Mouse (Mus musculus): Measurements from ENCODE around the gene Rps6ka2. TPM values are rescaled to one million over a fixed set of nuclear protein-coding genes. Genes with fewer than 3 reads are reported as not detected.
"Not testable (repeated sequence)": the region's sequence is repeated elsewhere in the genome, so short reads cannot be mapped to it uniquely, and the experiment has no call there.

The Rps6ka2 gene
- polyA plus RNA-seq (2012): 0.03 TPM in 1 of 2 replicates, not detected in the other

DNA sequence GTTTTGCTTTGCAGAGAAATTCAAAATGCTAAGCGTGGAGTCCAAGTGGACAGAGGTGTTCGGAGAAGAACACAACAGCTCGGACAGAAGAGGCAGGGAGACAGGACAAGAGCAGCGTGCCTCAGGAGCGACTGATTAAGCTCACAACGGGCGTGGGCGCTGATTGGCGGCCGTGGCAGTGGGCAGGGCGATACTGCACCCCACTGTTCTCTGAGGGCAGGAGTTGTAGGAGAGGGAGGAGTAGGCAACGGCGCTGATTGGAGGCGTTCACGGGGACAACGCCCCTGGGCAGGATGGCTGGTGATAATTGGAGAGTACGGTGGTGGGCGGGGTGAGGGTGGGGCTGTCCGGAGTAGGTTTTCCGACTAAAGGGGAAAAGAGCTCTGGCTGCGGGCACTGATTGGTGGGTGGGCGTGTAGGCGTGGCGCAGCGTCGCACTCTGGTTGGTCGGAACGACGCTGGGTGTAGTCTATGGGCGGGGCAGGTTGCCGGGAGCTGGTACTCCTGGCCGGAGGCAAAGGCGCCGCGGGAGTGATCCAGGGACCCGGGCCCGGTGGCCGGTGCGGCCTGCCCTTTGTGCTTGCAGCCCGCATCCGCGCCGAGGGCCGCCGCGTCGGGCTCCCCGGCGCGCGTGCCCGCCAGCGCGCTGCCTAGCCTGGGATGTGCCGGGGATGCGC lies at the start of gene Rps6ka2:
Rps6ka2 (plus strand) TSS at position 489 of the 677 bp plus-strand sequence.
- TF ChIP-seq TAL1 (IDR thresholded peaks at IDR 0.05; ENCODE audit: low read length): no peak
- TF ChIP-seq GATA1 (IDR thresholded peaks at IDR 0.05; ENCODE audit: low read length): no peak
- H3K4me1 ChIP-seq (ENCODE audit: control insufficient read depth): peaks cover 28% of the 10 kb centered on the region
- no peaks in the 10 kb centered on the region for H3K36me3 ChIP-seq (ENCODE audit: control insufficient read depth)
- peaks cover 30% of the 10 kb centered on the region for H3K27me3 ChIP-seq (ENCODE audit: control insufficient read depth)
- H3K4me3 ChIP-seq (replicated peaks): peak within 1 kb of the TSS; percentile 61
- no peaks in the 10 kb centered on the region; the same call in 1 of the 2 replicates for H3K9me3 ChIP-seq (ENCODE audit: control insufficient read depth, low read length)

- H3K36me3 ChIP-seq (ENCODE audit: control insufficient read depth); H3K4me3 ChIP-seq (replicated peaks); H3K4me1 ChIP-seq (ENCODE audit: control insufficient read depth); H3K27me3 ChIP-seq (ENCODE audit: control insufficient read depth); H3K9me3 ChIP-seq (ENCODE audit: control insufficient read depth, low read length): not testable (repeated sequence)
These were observed 49.1 kb upstream of the Rps6ka2 start for GRCm38 (mm10) chr17:7120835-7121234.

- not testable (repeated sequence) for H3K9me3 ChIP-seq (ENCODE audit: control insufficient read depth, low read length); H3K4me3 ChIP-seq (replicated peaks); H3K36me3 ChIP-seq (ENCODE audit: control insufficient read depth); H3K27me3 ChIP-seq (ENCODE audit: control insufficient read depth); H3K4me1 ChIP-seq (ENCODE audit: control insufficient read depth)
These were observed 47.4 kb upstream of the Rps6ka2 start for GRCm38 (mm10) chr17:7122554-7122953.

DNA sequence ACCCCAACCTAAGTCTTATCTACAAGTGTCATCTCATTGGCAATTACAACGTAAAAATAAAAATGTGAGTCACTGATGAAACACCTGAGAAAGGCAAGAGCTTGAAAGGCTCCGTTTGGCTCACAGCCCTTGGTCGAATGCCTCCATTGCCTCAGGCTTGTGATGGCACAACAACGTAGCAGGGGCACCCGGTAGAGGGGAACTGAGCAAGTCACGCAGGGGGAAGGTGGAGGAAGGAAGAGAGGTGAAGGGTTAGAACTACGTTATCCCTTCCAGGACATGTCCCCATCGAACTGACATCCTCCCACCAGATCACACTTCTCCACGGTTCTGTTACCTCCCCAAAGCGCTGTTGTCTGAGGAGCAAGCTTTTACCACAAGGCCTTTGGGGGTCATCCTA lies 43.4 kb upstream of the Rps6ka2 start:
- not testable (repeated sequence) for H3K36me3 ChIP-seq (ENCODE audit: control insufficient read depth); H3K4me3 ChIP-seq (replicated peaks); H3K4me1 ChIP-seq (ENCODE audit: control insufficient read depth); H3K27me3 ChIP-seq (ENCODE audit: control insufficient read depth); H3K9me3 ChIP-seq (ENCODE audit: control insufficient read depth, low read length)

GRCm38 (mm10) chr17:7134002-7134401 lies 35.9 kb upstream of the Rps6ka2 start:
- H3K9me3 ChIP-seq (ENCODE audit: control insufficient read depth, low read length); H3K27me3 ChIP-seq (ENCODE audit: control insufficient read depth); H3K4me1 ChIP-seq (ENCODE audit: control insufficient read depth); H3K36me3 ChIP-seq (ENCODE audit: control insufficient read depth); H3K4me3 ChIP-seq (replicated peaks): not testable (repeated sequence)

- H3K27me3 ChIP-seq (ENCODE audit: control insufficient read depth); H3K4me3 ChIP-seq (replicated peaks); H3K4me1 ChIP-seq (ENCODE audit: control insufficient read depth); H3K36me3 ChIP-seq (ENCODE audit: control insufficient read depth); H3K9me3 ChIP-seq (ENCODE audit: control insufficient read depth, low read length): not testable (repeated sequence)
These were observed 34.6 kb upstream of the Rps6ka2 start for GRCm38 (mm10) chr17:7135277-7135676.

DNA sequence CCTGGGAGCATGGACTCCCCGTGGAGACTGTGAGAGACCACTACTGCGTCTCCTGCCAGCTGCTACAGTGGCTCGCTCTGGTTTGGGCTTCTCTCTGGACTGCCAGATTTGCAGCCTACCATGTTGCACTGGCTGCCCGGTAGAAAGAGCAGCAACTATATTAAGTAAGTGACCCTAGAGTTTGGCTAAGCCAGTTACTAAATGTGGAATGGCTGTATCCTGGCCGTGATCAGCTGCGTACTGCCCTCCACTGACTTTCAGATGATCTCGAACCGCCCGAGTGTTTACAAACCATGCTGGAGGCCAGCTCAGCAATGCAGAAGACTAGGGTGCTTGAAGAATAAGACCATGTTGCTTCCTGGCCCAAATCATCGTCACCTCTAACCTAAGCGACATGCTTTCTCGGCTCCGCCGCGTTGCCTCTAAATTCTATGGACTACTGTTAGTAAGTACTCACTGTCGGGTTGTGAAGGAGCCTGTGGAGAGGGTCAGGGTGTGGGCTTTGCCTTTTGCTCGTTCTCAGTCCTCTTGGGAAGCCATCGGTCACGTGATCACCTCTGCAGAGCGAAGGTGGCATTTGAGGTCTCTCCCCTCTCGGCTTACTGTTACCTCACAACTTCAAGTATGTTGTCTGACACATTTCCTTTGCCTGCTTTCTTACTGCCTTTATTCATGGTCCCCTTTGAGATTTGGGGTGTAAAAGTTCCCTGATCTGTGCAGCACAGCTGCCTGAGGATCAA lies 31.6 kb upstream of the Rps6ka2 start:
- H3K9me3 ChIP-seq (ENCODE audit: control insufficient read depth, low read length): no peaks in the 10 kb centered on the region
- no peaks in the 10 kb centered on the region for H3K36me3 ChIP-seq (ENCODE audit: control insufficient read depth)
- TF ChIP-seq TAL1 (IDR thresholded peaks at IDR 0.05; ENCODE audit: low read length) (no peak), GATA1 (IDR thresholded peaks at IDR 0.05; ENCODE audit: low read length) (no peak)
- no peaks in the 10 kb centered on the region for H3K4me1 ChIP-seq (ENCODE audit: control insufficient read depth)
- H3K4me3 ChIP-seq (replicated peaks): no peak overlapping the region
- H3K27me3 ChIP-seq (ENCODE audit: control insufficient read depth): no peaks in the 10 kb centered on the region

DNA sequence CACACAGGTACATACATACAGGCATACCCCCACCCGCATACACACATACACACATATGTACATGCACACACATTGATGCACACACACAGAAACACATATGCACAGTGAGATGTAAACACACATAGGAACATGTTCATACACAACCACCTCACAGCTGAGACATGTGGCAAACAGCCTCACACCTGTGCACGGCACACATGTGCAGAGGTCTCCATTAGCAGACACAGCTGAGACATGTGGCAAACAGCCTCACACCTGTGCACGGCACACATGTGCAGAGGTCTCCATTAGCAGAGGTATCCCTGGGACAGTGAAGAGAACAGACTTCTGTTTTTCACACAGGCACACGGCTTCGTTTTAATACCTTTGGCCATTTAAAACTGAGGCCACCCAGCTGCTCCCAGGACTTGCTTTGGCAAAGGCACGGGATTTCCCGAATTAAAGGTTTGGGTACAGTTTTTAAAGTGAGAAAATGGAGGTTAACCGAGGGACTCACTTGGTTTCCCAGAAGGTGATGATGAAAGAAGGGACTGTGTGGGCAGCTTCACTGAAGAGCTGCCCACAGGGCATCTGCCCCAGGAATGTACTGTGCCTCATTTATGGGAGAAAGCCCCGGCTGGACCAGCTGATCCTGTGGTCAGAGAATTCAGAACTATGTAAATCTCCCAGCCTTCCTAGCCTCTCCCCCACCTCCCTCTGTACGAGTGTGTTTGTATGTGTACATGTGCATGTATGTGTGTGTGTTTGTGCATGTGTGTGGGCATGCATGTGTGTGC lies 29.3 kb upstream of the Rps6ka2 start:
- TF ChIP-seq GATA1 (IDR thresholded peaks at IDR 0.05; ENCODE audit: low read length) (no peak), TAL1 (IDR thresholded peaks at IDR 0.05; ENCODE audit: low read length) (no peak)
- Histone ChIP-seq H3K4me1 (ENCODE audit: control insufficient read depth) (no peaks in the 10 kb centered on the region), H3K4me3 (replicated peaks) (no peak overlapping the region), H3K27me3 (ENCODE audit: control insufficient read depth) (no peaks in the 10 kb centered on the region), H3K9me3 (ENCODE audit: control insufficient read depth, low read length) (no peaks in the 10 kb centered on the region), H3K36me3 (ENCODE audit: control insufficient read depth) (no peaks in the 10 kb centered on the region)

GRCm38 (mm10) chr17:7142367-7142766 lies 27.5 kb upstream of the Rps6ka2 start:
- H3K36me3 ChIP-seq (ENCODE audit: control insufficient read depth): no peaks in the 10 kb centered on the region
- H3K4me3 ChIP-seq (replicated peaks): no peak overlapping the region
- H3K27me3 ChIP-seq (ENCODE audit: control insufficient read depth): no peaks in the 10 kb centered on the region
- no peaks in the 10 kb centered on the region for H3K9me3 ChIP-seq (ENCODE audit: control insufficient read depth, low read length)
- TF ChIP-seq GATA1 (IDR thresholded peaks at IDR 0.05; ENCODE audit: low read length) (no peak), TAL1 (IDR thresholded peaks at IDR 0.05; ENCODE audit: low read length) (no peak)
- H3K4me1 ChIP-seq (ENCODE audit: control insufficient read depth): no peaks in the 10 kb centered on the region

All from erythroblast, embryonic 14.5 days (primary cell).